Mouse (Mus musculus): ENCODE measurements around the gene Larp4b.

The Larp4b gene

GRCm38 (mm10) chr13:9181106-9181505 is 87.4 kb downstream of the Larp4b start:
- peak; percentile 15 for DNase-seq

- DNase-seq = peak; percentile 89
Measured at GRCm38 (mm10) chr13:9181666-9182264, 88.1 kb downstream of the Larp4b start.

GRCm38 (mm10) chr13:9184281-9184680 is 90.6 kb downstream of the Larp4b start:
- DNase-seq = no peak

GRCm38 (mm10) chr13:9184716-9185115 is 91.0 kb downstream of the Larp4b start:
- DNase-seq = no peak

GRCm38 (mm10) chr13:9187156-9187555 is 93.5 kb downstream of the Larp4b start:
- DNase-seq = no peak

- no peak for DNase-seq
Measured at GRCm38 (mm10) chr13:9187566-9188530, 94.2 kb downstream of the Larp4b start.

- DNase-seq = no peak
Measured at GRCm38 (mm10) chr13:9189481-9189880, 95.8 kb downstream of the Larp4b start.

- peak; percentile 54 for DNase-seq
Measured at GRCm38 (mm10) chr13:9191172-9192140, 97.8 kb downstream of the Larp4b start.

- no peak for DNase-seq
Measured at GRCm38 (mm10) chr13:9192797-9193330, 99.2 kb downstream of the Larp4b start.

- no peak for DNase-seq
Measured at GRCm38 (mm10) chr13:9194656-9195055, 101.0 kb downstream of the Larp4b start.

- no peak for DNase-seq
Measured at GRCm38 (mm10) chr13:9195565-9195964, 101.9 kb downstream of the Larp4b start.

- DNase-seq = no peak
Measured at GRCm38 (mm10) chr13:9198106-9198505, 104.4 kb downstream of the Larp4b start.

- peak; percentile 46 for DNase-seq
Measured at GRCm38 (mm10) chr13:9198728-9199464, 105.2 kb downstream of the Larp4b start.

- no peak for DNase-seq
Measured at GRCm38 (mm10) chr13:9199465-9199844, 105.8 kb downstream of the Larp4b start.

GRCm38 (mm10) chr13:9222761-9223405 is 129.2 kb downstream of the Larp4b start:
- no peak for DNase-seq

Measured in lung, postnatal 36 days (tissue).